Mouse (Mus musculus) bone marrow, adult 2 months (tissue): Measurements from ENCODE around the gene Hes7. TPM values are rescaled to one million over a fixed set of nuclear protein-coding genes. Genes with fewer than 3 reads are reported as not detected.
A peak's percentile ranks its signal among the peaks of the same experiment; 100 is the strongest.

Experiments used
- H3K27ac ChIP-seq: fragments of 200-500 bp; 2 replicates; pipeline ENCODE4 v1.5.1; 2012; ENCODE audit warnings: low read depth, mild to moderate bottlenecking, control low read depth, inconsistent platforms, low read length; ENCODE audit not compliant: control insufficient read depth, poor library complexity, insufficient read depth
- H3K4me1 ChIP-seq: fragments of 200-500 bp; 2 replicates; pipeline ENCODE4 v1.6.1; 2011; ENCODE audit warnings: low read length; ENCODE audit not compliant: control insufficient read depth, insufficient read depth
- H3K4me3 ChIP-seq: fragments of 200-500 bp; replicated peaks from 2 replicates; pipeline ENCODE3; 2011; ENCODE audit warnings: mild to moderate bottlenecking, low read depth, low read length, control low read depth; ENCODE audit not compliant: control insufficient read depth
- CTCF ChIP-seq: fragments of 200-500 bp; IDR thresholded peaks from 2 replicates; pipeline ENCODE4 v1.5.1; 2011; ENCODE audit warnings: low read length, control low read depth; ENCODE audit not compliant: control insufficient read depth, insufficient read depth
- POLR2A ChIP-seq: fragments of 200-500 bp; IDR thresholded peaks from 2 replicates; pipeline ENCODE4 v1.6.1; 2011; ENCODE audit warnings: low read depth, mild to moderate bottlenecking, control low read depth, low read length, borderline replicate concordance; ENCODE audit not compliant: control insufficient read depth
- WGBS: fragments of 180-500 bp; shearing (Covaris S2); methylation state at CpG from one replicate; pipeline ENCODE4 v1.1.7; 2018; 5-methylcytosine and 5-hydroxymethylcytosine counted together
- polyA plus RNA-seq: library from polyadenylated mRNA; stranded (reverse); fragments of >200 nt; gene quantifications from 2 replicates; pipeline ENCODE4 v1.2.4, GENCODE M21; 2011; ENCODE audit warnings: low replicate concordance; ENCODE audit not compliant: missing spikeins, insufficient read depth, insufficient read length

Gene Hes7
- polyA plus RNA-seq, 1 experiment, result 1.1 TPM

DNA sequence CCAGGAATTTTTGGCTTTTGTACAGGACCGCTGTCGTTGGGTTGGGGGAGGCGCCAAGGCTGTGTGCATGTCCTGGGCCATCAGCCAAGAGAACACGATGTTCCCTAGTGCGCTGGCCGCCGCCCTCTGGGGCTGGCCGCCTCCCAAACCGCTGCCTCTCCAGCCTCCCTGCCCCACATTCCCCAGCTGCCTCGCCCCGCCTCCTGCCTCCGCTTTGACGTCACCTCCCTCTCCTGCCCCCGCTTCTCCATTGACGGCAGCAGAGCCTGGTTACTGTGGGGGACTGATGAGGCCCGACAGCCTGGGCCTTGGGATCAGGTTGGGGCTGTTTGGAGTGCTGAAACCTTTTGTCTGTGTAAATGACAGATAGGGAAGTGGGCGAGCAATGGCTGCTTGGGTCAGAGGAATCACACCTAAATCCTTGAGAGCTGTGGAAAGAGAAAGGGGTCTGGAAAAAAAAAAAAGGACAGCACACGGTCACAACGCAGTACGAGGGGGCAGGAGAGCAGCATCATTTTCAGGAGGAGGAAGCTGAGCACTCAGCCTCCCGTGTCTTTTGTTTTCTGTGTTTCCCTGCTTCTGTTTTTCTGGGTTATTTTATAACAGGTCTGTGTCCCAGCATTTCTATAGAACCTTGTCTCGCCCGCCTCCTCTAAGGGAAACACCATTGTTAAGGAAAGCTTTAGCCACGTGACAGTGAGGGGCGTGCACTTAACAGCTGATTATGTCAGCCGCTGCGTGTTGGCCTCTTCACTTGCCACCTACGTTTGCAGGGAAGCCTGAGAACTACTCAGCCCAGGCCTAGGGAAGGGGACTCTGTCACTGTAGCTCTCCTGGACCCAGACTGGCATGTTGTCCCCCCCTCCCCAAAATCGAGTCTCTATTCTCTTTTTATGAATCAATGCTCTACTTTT, 23.0 kb upstream of the Hes7 start:
- Histone ChIP-seq H3K4me3 (peak overlapping the region; percentile 40), H3K4me1 (peaks cover 13% of the 10 kb centered on the region; the same call in 1 of the 2 replicates), H3K27ac (peak overlapping the region; percentile 81)
- TF ChIP-seq POLR2A (peak; percentile 67; the same call in 1 of the 2 replicates), CTCF (no peak)
- 1% methylated on average over 29 of the region's 29 CpGs for WGBS

DNA sequence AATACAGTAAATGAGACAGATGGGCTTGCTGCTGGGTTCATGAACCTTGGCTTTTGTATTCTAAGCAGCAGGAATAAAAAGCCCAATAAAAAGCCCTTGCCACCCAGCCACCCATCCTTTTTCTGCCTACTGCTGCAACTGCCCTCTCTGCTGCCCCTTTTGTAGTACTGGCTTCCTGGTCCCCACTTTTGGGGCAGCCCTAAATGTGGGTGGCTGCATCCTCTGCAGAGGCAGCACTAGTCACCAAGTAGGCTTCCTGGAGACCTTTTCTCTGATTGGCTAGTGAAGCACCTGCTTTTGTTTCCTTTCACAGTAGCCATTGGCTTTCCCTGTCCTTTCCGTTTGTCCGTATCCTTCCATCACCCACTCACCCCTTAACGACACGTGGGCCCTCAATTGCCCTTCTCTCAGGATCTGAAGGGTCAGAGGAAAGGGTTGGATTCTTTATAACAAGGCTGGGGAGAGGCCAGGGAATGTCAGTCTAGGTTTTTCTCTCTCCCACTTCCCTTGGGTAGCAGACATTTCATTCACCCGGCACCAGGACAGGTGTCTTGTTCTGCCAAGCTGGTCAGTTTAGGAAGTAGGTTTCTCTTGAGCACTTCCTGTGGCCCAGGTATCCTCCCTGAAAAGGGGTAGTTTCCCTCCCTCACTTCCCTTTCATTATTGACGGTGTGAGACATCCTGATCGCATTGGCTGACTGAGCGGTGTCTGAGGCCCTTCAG, 22.0 kb upstream of the Hes7 start:
- no peak for TF ChIP-seq POLR2A
- TF ChIP-seq CTCF, result no peak
- H3K4me3 ChIP-seq, result peak overlapping the region; percentile 6
- WGBS, result 17% methylated on average over 8 of the region's 8 CpGs
- H3K4me1 ChIP-seq, result peaks cover 13% of the 10 kb centered on the region; the same call in 1 of the 2 replicates
- peak overlapping the region; percentile 92 for H3K27ac ChIP-seq

DNA sequence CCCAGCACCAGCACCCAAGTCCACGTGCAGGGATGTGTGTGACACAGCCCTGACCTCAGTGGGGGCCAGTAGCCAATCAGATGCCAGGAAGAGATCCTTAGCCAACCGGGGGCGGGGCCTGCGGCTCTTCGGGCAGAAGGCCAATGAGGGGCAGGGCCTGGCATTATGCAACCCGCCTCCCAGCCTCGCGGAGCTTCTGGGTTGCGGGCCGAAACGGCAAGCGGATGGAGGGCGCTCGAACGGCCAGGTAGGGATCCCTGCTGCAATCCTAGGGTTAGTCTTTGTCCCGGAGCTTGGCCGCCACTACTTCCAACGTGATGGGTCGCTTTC, 21.5 kb upstream of the Hes7 start:
- H3K4me1 ChIP-seq, result peaks cover 13% of the 10 kb centered on the region; the same call in 1 of the 2 replicates
- 1% methylated on average over 19 of the region's 19 CpGs for WGBS
- H3K4me3 ChIP-seq, result peak overlapping the region; percentile 70
- TF ChIP-seq POLR2A (peak; percentile 48; the same call in 1 of the 2 replicates), CTCF (no peak)
- H3K27ac ChIP-seq, result peak overlapping the region; percentile 92

DNA sequence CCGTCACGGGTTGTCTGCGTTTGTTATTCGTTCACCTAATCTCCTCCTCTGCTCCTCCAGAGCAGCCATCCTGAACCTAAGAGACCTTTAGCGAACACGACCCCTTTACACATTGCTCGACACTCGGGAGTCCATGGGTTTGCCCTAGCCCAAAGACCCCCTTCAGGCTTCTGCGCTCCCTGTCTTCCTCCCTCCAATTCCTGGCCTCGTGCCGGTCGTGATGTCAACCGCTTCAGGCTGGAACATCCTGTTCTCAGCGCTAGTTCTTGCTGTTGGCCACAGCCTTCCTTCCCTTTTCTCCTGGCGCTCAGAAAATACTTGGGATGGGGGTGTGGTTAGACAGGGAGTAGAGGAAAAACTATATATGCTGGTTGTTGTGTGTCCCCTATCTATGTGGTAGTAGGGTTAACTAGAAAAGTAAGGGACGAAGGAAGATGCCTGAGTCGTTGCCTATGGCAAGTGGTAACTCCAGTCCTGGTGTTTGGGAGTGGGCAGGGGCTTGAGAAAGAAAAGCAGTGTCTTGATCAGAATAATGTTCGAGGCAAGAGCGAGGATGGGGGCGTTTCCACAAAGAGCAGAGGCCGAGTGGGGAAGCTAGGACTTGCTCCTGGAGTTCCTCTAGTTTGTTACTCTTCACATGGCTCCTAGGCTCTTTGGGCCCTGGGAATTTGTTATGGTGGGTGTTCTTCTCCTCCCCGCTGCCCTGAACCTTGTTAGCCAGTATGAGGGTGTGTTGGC, 20.9 kb upstream of the Hes7 start:
- WGBS, result under 1% methylated on average over 22 of the region's 22 CpGs
- Histone ChIP-seq H3K4me3 (peak overlapping the region; percentile 70), H3K4me1 (peaks cover 13% of the 10 kb centered on the region; the same call in 1 of the 2 replicates), H3K27ac (peak overlapping the region; percentile 92)
- TF ChIP-seq POLR2A (no peak), CTCF (no peak)

DNA sequence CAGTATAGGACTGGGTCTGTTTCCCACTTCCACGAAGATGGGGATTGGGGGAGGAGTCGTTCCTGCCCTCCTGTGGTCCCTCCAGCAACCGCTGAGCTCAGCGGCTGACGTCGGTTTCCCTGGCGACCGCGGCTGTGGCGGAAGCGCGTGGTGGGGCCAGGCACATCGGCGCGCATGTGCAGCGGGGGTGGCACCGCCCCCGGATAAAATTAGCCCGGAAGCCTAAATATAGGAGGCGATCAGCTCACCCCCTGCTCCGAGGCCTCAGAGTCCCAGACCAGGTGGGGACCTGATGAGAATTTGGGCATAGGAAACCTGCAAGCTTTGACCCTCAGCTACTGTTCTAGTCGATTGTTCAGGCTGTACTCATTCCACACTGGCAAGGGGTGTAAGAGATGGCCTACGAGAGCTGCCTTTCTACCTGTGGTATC, 20.3 kb upstream of the Hes7 start:
- TF ChIP-seq CTCF (peak; percentile 12; the same call in 1 of the 2 replicates), POLR2A (peak; percentile 51; the same call in 1 of the 2 replicates)
- Histone ChIP-seq H3K4me3 (peak overlapping the region; percentile 70), H3K4me1 (peaks cover 13% of the 10 kb centered on the region; the same call in 1 of the 2 replicates), H3K27ac (peak overlapping the region; percentile 92)
- WGBS, result under 1% methylated on average over 23 of the region's 23 CpGs

DNA sequence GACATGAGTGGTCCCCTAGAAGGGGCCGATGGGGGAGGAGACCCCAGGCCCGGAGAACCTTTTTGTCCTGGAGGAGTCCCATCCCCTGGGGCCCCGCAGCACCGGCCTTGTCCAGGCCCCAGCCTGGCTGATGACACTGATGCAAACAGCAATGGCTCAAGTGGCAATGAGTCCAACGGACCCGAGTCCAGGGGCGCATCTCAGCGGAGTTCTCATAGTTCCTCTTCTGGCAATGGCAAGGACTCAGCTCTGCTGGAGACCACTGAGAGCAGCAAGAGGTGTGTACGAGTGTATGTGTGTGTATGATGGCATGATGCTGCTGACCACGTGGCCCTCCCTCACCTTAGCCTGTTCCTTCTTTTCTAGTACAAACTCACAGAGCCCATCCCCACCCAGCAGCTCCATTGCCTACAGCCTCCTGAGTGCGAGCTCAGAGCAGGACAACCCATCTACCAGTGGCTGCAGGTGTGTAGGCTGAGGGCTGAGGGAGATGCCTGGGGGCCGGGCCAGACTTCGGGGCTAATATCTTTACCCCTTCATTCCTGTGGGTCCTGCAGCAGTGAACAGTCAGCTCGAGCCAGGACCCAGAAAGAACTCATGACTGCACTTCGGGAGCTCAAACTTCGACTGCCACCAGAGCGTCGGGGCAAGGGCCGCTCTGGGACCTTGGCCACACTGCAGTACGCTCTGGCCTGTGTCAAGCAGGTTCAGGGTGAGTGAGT, 19.4 kb upstream of the Hes7 start:
- no peak overlapping the region for H3K4me3 ChIP-seq
- peaks cover 13% of the 10 kb centered on the region; the same call in 1 of the 2 replicates for H3K4me1 ChIP-seq
- peak overlapping the region; percentile 92; the same call in 1 of the 2 replicates for H3K27ac ChIP-seq
- TF ChIP-seq POLR2A (no peak), CTCF (no peak)
- 62% methylated on average over 20 of the region's 20 CpGs for WGBS
